In genomic region chr9:18468005-18468404, GRCm38 (mm10) we compare ENCODE assay signal across 24 mouse cellular contexts. TPM values are rescaled to one million over a fixed set of nuclear protein-coding genes. Genes with fewer than 3 reads are reported as not detected.
DNase-seq lines count a peak whose midpoint lies in the region; ATAC-seq and TF ChIP-seq lines count a peak whose summit lies in the region.
"Had no signal": no experiment of that assay in that cellular context is flagged by ENCODE, and none has a peak within 500 bp of the region (broad histone marks: within the 10 kb centered on the region; RNA-seq: fewer than 3 reads in every experiment).

No protein-coding gene starts in this region.

- H3K4me1 ChIP-seq in bone marrow macrophage, adult 2 months (ENCODE audit: control insufficient read depth, insufficient read depth, low read length): peaks cover 8% of the 10 kb centered on the region
- H3K4me1 ChIP-seq: intestine, embryonic 15.5 days had no signal

- TF ChIP-seq CTCF in bone marrow macrophage, adult 2 months (IDR thresholded peaks at IDR 0.05; ENCODE audit: low read depth, low read length): no peak

- no peak overlapping the region for H3K4me3 ChIP-seq in bone marrow macrophage, adult 2 months (ENCODE audit: insufficient read depth, low read length)
- H3K4me3 ChIP-seq: embryonic facial prominence, embryonic 13.5 days; gastrocnemius, adult 2 months; heart, adult 2 months; heart, embryonic 15.5 days; hindbrain, embryonic 10.5 days; intestine, embryonic 15.5 days had no signal

- H3K27ac ChIP-seq in bone marrow macrophage, adult 2 months (ENCODE audit: insufficient read depth, low read depth, low read length): 0 out of 2 replicates have a peak overlapping the region, but pooled peaks have one; percentile 22
- H3K27ac ChIP-seq: embryonic facial prominence, embryonic 13.5 days; gastrocnemius, adult 2 months; heart, adult 2 months; heart, embryonic 15.5 days; hindbrain, embryonic 10.5 days; hindbrain, embryonic 14.5 days; intestine, embryonic 15.5 days had no signal

- peak; percentile 89 for ATAC-seq in megakaryocyte, adult 5-6 weeks (ENCODE audit: poor library complexity, severe bottlenecking)
- ATAC-seq: forebrain, embryonic 14.5 days; intestine, embryonic 15.5 days; Patski had no signal

- DNase-seq in lung, postnatal 36 days: peak; percentile 1
- no peak for DNase-seq in lung, postnatal 25 days (ENCODE audit: low spot score)
- DNase-seq in yolk sac, embryonic 10.5 days (ENCODE audit: low spot score): no peak
- DNase-seq in spleen, postnatal 4 days (ENCODE audit: low spot score in 2 of 2): no peak
- DNase-seq: adrenal gland, adult 2 months; adrenal gland, postnatal 36 days; cerebellum, adult 11-12 months; cerebellum, adult 9-10 months; cerebellum, postnatal 25 days; gastrocnemius, adult 2 months; gastrocnemius, postnatal 25 days; heart, adult 2 months; heart, postnatal 14 days had no signal

- TF ChIP-seq POLR2A in bone marrow macrophage, adult 2 months (IDR thresholded peaks at IDR 0.05; ENCODE audit: borderline replicate concordance, low read depth, low read length): no peak

RNA-seq across cellular contexts. Expression of gene Zfp558, which starts 10.1 kb away (rescaled TPM):
- 0.69 and 1.4 TPM in 2 replicates for polyA plus RNA-seq in bone marrow macrophage, adult 2 months (2012; ENCODE audit: insufficient read depth, insufficient read length, missing spikeins)
- total RNA-seq in megakaryocyte, adult 5-6 weeks (2015): 0.21 and 0.27 TPM in 2 replicates
- total RNA-seq in megakaryocyte, adult 5-6 weeks (2017): 0.22 and 2.2 TPM in 2 replicates
- polyA plus RNA-seq: adrenal gland, adult 2 months had no signal

RNA-seq across cellular contexts. Expression of gene Mbd3l1, which starts 10.2 kb away (rescaled TPM):
- not detected in 2 replicates for polyA plus RNA-seq in bone marrow macrophage, adult 2 months (2012; ENCODE audit: insufficient read depth, insufficient read length, missing spikeins)
- total RNA-seq in megakaryocyte, adult 5-6 weeks (2015): not detected in 2 replicates
- not detected in 2 replicates for total RNA-seq in megakaryocyte, adult 5-6 weeks (2017)
- total RNA-seq: adrenal gland, adult 2 months; adrenal gland, postnatal 36 days; gastrocnemius, adult 2 months; gastrocnemius, postnatal 25 days; heart, adult 2 months; heart, postnatal 14 days had no signal
- polyA plus RNA-seq: adrenal gland, adult 2 months; C2C12; embryonic facial prominence, embryonic 13.5 days; forebrain, embryonic 14.5 days; heart, adult 2 months; heart, embryonic 11.5 days; heart, embryonic 15.5 days; hindbrain, embryonic 10.5 days; hindbrain, embryonic 14.5 days; intestine, embryonic 15.5 days had no signal

RNA-seq across cellular contexts. Expression of gene Mbd3l2, which starts 37.6 kb away (rescaled TPM):
- polyA plus RNA-seq in bone marrow macrophage, adult 2 months (2012; ENCODE audit: insufficient read depth, insufficient read length, missing spikeins): not detected in 2 replicates
- not detected in 2 replicates for total RNA-seq in megakaryocyte, adult 5-6 weeks (2015)
- total RNA-seq in megakaryocyte, adult 5-6 weeks (2017): not detected in 2 replicates
- total RNA-seq: adrenal gland, adult 2 months; adrenal gland, postnatal 36 days; gastrocnemius, adult 2 months; gastrocnemius, postnatal 25 days; heart, adult 2 months; heart, postnatal 14 days had no signal
- polyA plus RNA-seq: adrenal gland, adult 2 months; C2C12; embryonic facial prominence, embryonic 13.5 days; heart, adult 2 months; heart, embryonic 11.5 days; heart, embryonic 15.5 days; hindbrain, embryonic 10.5 days; intestine, embryonic 15.5 days; Patski had no signal
